13 mouse cellular contexts compared by ENCODE assay signal in the genomic region with DNA sequence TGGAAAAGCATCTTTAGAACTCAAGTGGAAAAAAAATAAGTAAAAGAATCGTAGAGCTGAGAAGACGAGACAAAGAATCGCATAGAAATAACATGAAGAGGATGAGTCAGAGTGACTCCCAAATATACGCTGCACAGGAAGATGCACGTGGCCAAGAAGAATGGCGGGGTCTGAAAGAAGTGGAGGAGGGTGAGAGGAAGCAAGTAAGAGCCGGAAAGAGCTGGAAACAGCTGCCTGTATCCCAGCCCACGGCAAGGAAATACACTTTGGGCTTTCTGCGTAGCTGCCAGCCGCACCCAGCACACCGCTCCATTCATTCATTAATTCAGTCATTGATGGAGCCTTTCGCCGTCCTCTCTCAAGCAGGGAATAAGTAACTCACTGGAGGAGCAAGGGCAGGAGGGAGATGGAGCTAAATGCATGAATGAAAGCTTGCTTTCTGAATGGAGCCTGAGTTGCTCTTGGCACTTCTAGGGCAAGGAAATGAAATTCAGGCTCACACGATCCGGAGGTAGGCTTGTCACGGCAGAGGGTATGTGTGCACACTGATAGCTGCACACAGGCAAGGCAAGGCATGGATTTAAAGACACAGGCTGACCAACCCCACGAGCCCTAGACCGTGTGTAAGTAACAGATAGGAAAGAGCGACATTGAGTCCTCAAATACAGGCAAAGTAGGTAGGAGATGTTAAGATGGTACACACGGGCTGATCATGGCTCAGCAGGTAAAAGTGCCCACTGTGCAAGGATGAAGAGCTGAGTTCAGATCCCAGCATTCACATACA.
DNase-seq lines count a peak whose midpoint lies in the region; ATAC-seq and TF ChIP-seq lines count a peak whose summit lies in the region.
"Had no signal": no experiment of that assay in that cellular context is flagged by ENCODE, and none has a peak within 500 bp of the region (broad histone marks: within the 10 kb centered on the region; RNA-seq: fewer than 3 reads in every experiment).

No protein-coding gene starts in this region.

- peak; percentile 43 to 53 for DNase-seq in frontal cortex, postnatal 36 days (ENCODE audit: low spot score in 2 of 2)
- no peak for DNase-seq in frontal cortex, postnatal 25 days (ENCODE audit: low spot score in 2 of 2)
- peak; percentile 37 to 45 for DNase-seq in left cerebral cortex, adult 2 months (ENCODE audit: extremely low spot score in 1 of 2, low spot score in 2 of 2)
- no peak for DNase-seq in left cerebral cortex, postnatal 10 days (ENCODE audit: extremely low spot score in 1 of 2, low spot score in 2 of 2)
- DNase-seq in R1 (ENCODE audit: low read depth, low spot score): peak; percentile 82
- DNase-seq in midbrain, embryonic 14.5 days: no peak
- DNase-seq in spleen, adult 18-20 months: no peak
- no peak for DNase-seq in spleen, postnatal 36 days (ENCODE audit: low spot score in 2 of 2)
- DNase-seq: adrenal gland, postnatal 25 days; gastrocnemius, adult 2 months; kidney, adult 18-20 months had no signal

- ATAC-seq in midbrain, embryonic 14.5 days (ENCODE audit: low FRiP score, low TSS enrichment): no peak
- ATAC-seq: CD4-positive, CD25-positive, alpha-beta regulatory T cell, adult 4 months had no signal

- H3K4me1 ChIP-seq in midbrain, embryonic 14.5 days (ENCODE audit: control insufficient read depth, insufficient read depth, low read length): no peaks in the 10 kb centered on the region
- H3K4me1 ChIP-seq: limb, embryonic 10.5 days had no signal

- TF ChIP-seq CTCF in left cerebral cortex, adult 2 months (IDR thresholded peaks at IDR 0.05): no peak

- whole genome bisulfite sequencing in midbrain, embryonic 14.5 days: 77% methylated on average over 20 of the region's 20 CpGs

- no peak overlapping the region for H3K4me2 ChIP-seq in midbrain, embryonic 14.5 days (ENCODE audit: low read length)

- no peaks in the 10 kb centered on the region for H3K36me3 ChIP-seq in midbrain, embryonic 14.5 days (ENCODE audit: control insufficient read depth, insufficient read depth, low read length)

- H3K9ac ChIP-seq in midbrain, embryonic 14.5 days (replicated peaks; ENCODE audit: low read length): no peak overlapping the region

- peak overlapping the region; percentile 34 for H3K4me3 ChIP-seq in left cerebral cortex, adult 2 months
- no peak overlapping the region for H3K4me3 ChIP-seq in midbrain, embryonic 14.5 days (replicated peaks; ENCODE audit: low read depth, low read length)
- H3K4me3 ChIP-seq: gastrocnemius, adult 2 months; limb, embryonic 10.5 days had no signal

- no peaks in the 10 kb centered on the region for H3K27me3 ChIP-seq in midbrain, embryonic 14.5 days (ENCODE audit: control insufficient read depth, insufficient read depth, low read length)

- intact Hi-C loops in left cerebral cortex, adult 2 months (cut with DNase I): no loop called here
- intact Hi-C loops in left cerebral cortex, postnatal 10 days (cut with DNase I): no loop called here

- 0 out of 2 replicates have a peak, but pooled peaks cover 3% of the 10 kb centered on the region for H3K9me3 ChIP-seq in midbrain, embryonic 14.5 days (ENCODE audit: control insufficient read depth, low read length)
- H3K9me3 ChIP-seq: limb, embryonic 10.5 days had no signal

- H3K27ac ChIP-seq in left cerebral cortex, adult 2 months: peak overlapping the region; percentile 44
- H3K27ac ChIP-seq in midbrain, embryonic 14.5 days (replicated peaks; ENCODE audit: low read depth, low read length): 0 out of 2 replicates have a peak overlapping the region, but pooled peaks have one; percentile 2
- H3K27ac ChIP-seq: gastrocnemius, adult 2 months; limb, embryonic 10.5 days had no signal

Comparison
In these comparisons a context has a peak if more than half of its experiments do, and no peak if none do; other contexts are left out.
1. DNase-seq: peak in frontal cortex, postnatal 36 days (2 of 2), left cerebral cortex, adult 2 months (2 of 2) and R1 (single experiment); none in frontal cortex, postnatal 25 days (0 of 2), left cerebral cortex, postnatal 10 days (0 of 2), midbrain, embryonic 14.5 days (single experiment), spleen, adult 18-20 months (0 of 2) and spleen, postnatal 36 days (0 of 2).